Mouse (Mus musculus) hindbrain, embryonic 15.5 days (tissue): ENCODE measurements at regions not wholly inside any gene's neighbourhood (a gene's known extent, or its start where the extent isn't known, plus 50 kb on each side); places are given as distances from the start of the nearest gene placed in this dataset.

Experiments used
- ATAC-seq: fragments of 200-750 bp; cut with Nextera tagmentation; 2 replicates; pipeline ENCODE4 v1.8.0; 2017; ENCODE audit warnings: low read depth, moderate number of reproducible peaks, moderate TSS enrichment; ENCODE audit not compliant: low FRiP score
- H3K27ac ChIP-seq: fragments of 300-500 bp; sonication (generic); replicated peaks from 2 replicates; pipeline ENCODE4 v1.5.1; 2015; ENCODE audit warnings: mild to moderate bottlenecking, inconsistent platforms
- H3K27me3 ChIP-seq: fragments of 300-500 bp; sonication (generic); 2 replicates; pipeline ENCODE4 v1.6.1; 2015; ENCODE audit warnings: control low read depth, inconsistent platforms
- H3K36me3 ChIP-seq: fragments of 300-500 bp; sonication (generic); 2 replicates; pipeline ENCODE4 v1.6.1; 2015; ENCODE audit warnings: control low read depth, inconsistent platforms
- H3K4me1 ChIP-seq: fragments of 300-500 bp; sonication (generic); replicated peaks from 2 replicates; pipeline ENCODE4 v1.6.1; 2015; ENCODE audit warnings: control low read depth, inconsistent platforms
- H3K4me2 ChIP-seq: fragments of 300-500 bp; sonication (generic); 2 replicates; pipeline ENCODE4 v1.6.1; 2015; ENCODE audit warnings: moderate library complexity, mild to moderate bottlenecking, inconsistent platforms
- H3K4me3 ChIP-seq: fragments of 300-500 bp; sonication (generic); 2 replicates; pipeline ENCODE4 v1.5.1; 2015; ENCODE audit warnings: mild to moderate bottlenecking, inconsistent platforms
- H3K9ac ChIP-seq: fragments of 300-500 bp; sonication (generic); 2 replicates; pipeline ENCODE4 v1.6.1; 2015; ENCODE audit warnings: inconsistent platforms
- H3K9me3 ChIP-seq: fragments of 300-500 bp; sonication (generic); 2 replicates; pipeline ENCODE4 v1.6.1; 2016; ENCODE audit warnings: control low read depth, inconsistent platforms
- WGBS: fragments of 180-500 bp; shearing (Covaris S2); methylation state at CpG from one replicate; pipeline ENCODE4 v1.1.7; 2015; 5-methylcytosine and 5-hydroxymethylcytosine counted together

- Histone ChIP-seq H3K36me3 (no peaks in the 10 kb centered on the region), H3K9me3 (no peaks in the 10 kb centered on the region), H3K4me2 (no peak overlapping the region), H3K27me3 (no peaks in the 10 kb centered on the region), H3K9ac (no peak overlapping the region), H3K4me1 (peaks cover 14% of the 10 kb centered on the region; the same call in 1 of the 2 replicates), H3K27ac (no peak overlapping the region), H3K4me3 (no peak overlapping the region)
- ATAC-seq = no peak
- WGBS = 67% methylated on average over 8 of the region's 8 CpGs
Measured at GRCm38 (mm10) chr10:118004362-118004958, 137.2 kb upstream of the Mdm1 start.

DNA sequence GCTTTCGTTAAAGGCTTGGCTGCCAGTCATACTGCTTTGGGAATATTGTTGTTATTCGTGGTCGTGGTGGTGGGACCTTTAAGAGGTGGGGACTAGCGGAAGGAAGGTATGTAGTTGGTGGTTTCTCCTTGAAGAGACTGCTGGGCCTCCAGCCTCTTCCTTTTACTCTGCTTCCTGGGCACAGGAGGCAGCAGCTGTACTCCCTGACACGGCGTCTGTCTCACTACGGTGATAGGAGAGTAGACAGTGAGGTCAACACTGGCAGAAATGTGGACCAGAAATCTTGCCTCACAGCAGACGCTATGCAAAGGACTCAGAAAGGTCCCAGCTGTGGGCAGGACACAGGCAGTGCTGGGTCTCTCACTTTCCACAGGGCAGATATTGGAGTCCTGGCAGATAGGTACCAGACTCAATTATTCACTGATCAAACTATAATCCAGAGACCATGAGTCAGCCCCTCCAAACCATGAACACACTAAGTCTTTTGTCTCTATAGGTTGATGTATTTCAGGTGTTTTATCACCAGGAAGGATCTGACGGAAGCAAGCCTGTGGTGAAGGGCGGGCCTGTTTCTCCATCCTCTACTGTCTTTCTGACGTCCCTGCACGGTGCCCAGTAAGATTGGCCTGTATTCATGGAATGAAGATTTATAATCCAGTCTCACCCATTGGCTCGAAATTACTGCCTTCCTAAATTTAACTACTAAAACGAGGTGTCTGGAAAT, 134.6 kb upstream of the Mdm1 start:
- no peak overlapping the region for H3K4me2 ChIP-seq
- no peaks in the 10 kb centered on the region for H3K9me3 ChIP-seq
- no peak overlapping the region for H3K27ac ChIP-seq
- H3K27me3 ChIP-seq = no peaks in the 10 kb centered on the region
- no peak overlapping the region for H3K4me3 ChIP-seq
- ATAC-seq = no peak
- H3K4me1 ChIP-seq = peaks cover 14% of the 10 kb centered on the region; the same call in 1 of the 2 replicates
- H3K36me3 ChIP-seq = no peaks in the 10 kb centered on the region
- H3K9ac ChIP-seq = no peak overlapping the region
- WGBS = 80% methylated on average over 14 of the region's 14 CpGs

DNA sequence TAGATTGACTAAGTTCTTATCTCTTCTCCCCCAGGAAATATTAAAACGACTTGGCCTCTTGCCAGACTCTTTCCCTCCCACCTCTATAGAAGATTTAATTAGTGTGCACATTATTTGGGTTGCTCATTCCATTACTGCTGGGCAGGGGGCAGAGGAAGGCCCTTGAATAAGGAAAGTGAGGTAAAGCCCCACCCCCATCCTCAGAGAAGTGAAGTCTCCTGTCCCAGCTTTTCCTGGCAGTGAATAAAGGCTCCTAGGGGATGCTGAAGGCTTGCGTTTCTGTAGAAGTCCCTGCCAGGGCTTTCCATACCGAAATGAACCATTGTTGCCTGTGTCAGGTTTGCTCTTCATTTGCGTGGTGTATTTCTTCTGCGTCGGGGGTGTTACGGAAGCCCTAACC, 133.8 kb upstream of the Mdm1 start:
- Histone ChIP-seq H3K4me3 (no peak overlapping the region), H3K27ac (no peak overlapping the region), H3K9ac (no peak overlapping the region), H3K36me3 (no peaks in the 10 kb centered on the region), H3K4me1 (peaks cover 14% of the 10 kb centered on the region; the same call in 1 of the 2 replicates), H3K9me3 (no peaks in the 10 kb centered on the region), H3K27me3 (no peaks in the 10 kb centered on the region), H3K4me2 (no peak overlapping the region)
- ATAC-seq = no peak
- WGBS = 62% methylated on average over 7 of the region's 7 CpGs

GRCm38 (mm10) chr10:118011687-118012567, 129.7 kb upstream of the Mdm1 start:
- Histone ChIP-seq H3K4me3 (no peak overlapping the region), H3K27me3 (no peaks in the 10 kb centered on the region), H3K36me3 (no peaks in the 10 kb centered on the region), H3K4me1 (no peaks in the 10 kb centered on the region), H3K4me2 (no peak overlapping the region), H3K9ac (no peak overlapping the region), H3K9me3 (no peaks in the 10 kb centered on the region), H3K27ac (no peak overlapping the region)
- ATAC-seq = no peak
- WGBS = 80% methylated on average over 10 of the region's 10 CpGs

DNA sequence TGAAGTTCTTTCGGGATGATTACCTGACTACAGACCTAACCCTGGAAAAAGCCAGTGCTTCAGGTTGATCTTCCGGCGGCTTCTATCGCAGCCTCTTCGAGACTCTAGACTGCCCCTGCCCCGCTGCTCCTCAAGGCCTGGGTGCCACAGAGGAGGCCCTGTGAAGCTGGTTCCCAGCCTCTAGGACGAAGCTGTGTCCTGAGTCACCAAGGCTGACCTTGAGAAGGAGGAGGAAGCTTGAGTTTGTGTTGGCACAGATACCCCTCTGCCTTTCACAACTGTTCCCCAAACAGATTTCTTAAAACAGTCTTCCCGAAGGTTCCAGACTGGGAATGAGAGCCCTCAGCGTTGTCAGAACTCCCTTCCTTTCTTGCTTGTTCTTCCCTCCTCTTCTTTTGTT, 112.8 kb upstream of the Mdm1 start:
- Histone ChIP-seq H3K4me3 (no peak overlapping the region), H3K36me3 (no peaks in the 10 kb centered on the region), H3K9ac (no peak overlapping the region), H3K9me3 (no peaks in the 10 kb centered on the region), H3K27ac (no peak overlapping the region), H3K4me1 (no peaks in the 10 kb centered on the region), H3K4me2 (no peak overlapping the region), H3K27me3 (no peaks in the 10 kb centered on the region)
- 75% methylated on average over 9 of the region's 9 CpGs for WGBS
- no peak for ATAC-seq

GRCm38 (mm10) chr10:118034401-118034800, 107.2 kb upstream of the Mdm1 start:
- 77% methylated on average over 17 of the region's 17 CpGs for WGBS

GRCm38 (mm10) chr10:118035035-118035434, 106.6 kb upstream of the Mdm1 start:
- 92% methylated on average over 13 of the region's 13 CpGs for WGBS
- ATAC-seq = no peak
- Histone ChIP-seq H3K4me3 (no peak overlapping the region), H3K27ac (no peak overlapping the region), H3K4me1 (no peaks in the 10 kb centered on the region), H3K9me3 (no peaks in the 10 kb centered on the region), H3K27me3 (no peaks in the 10 kb centered on the region), H3K9ac (no peak overlapping the region), H3K4me2 (no peak overlapping the region), H3K36me3 (no peaks in the 10 kb centered on the region)

More at GRCm38 (mm10) chr10:118034401-118034800, 107.2 kb upstream of the Mdm1 start:
- Histone ChIP-seq H3K36me3 (no peaks in the 10 kb centered on the region), H3K9me3 (no peaks in the 10 kb centered on the region), H3K4me1 (no peaks in the 10 kb centered on the region), H3K27me3 (no peaks in the 10 kb centered on the region), H3K27ac (no peak overlapping the region), H3K4me2 (no peak overlapping the region), H3K4me3 (no peak overlapping the region), H3K9ac (no peak overlapping the region)
- no peak for ATAC-seq

DNA sequence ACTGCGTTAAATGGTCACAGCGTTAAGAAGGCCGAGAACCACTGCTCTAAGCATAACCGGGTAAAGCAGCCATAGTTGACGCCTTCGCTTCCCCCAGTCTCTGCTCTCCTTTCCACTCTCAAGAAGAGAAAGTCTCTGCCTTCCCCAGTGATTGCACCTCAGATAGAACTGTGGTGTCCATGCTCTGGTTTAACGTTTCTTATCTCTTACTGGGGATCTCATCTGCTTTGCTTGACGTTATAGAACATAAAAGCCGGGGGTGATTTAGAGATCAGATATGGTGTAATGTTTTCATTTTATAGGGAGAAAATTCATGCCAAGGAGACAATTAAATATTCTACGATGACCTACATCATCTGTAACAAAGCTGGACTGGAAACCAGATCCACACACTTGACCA, 103.1 kb upstream of the Mdm1 start:
- H3K27ac ChIP-seq = no peak overlapping the region
- no peaks in the 10 kb centered on the region for H3K36me3 ChIP-seq
- WGBS = 97% methylated on average over 10 of the region's 10 CpGs
- H3K4me3 ChIP-seq = no peak overlapping the region
- H3K27me3 ChIP-seq = no peaks in the 10 kb centered on the region
- no peak overlapping the region for H3K4me2 ChIP-seq
- H3K4me1 ChIP-seq = no peaks in the 10 kb centered on the region
- no peak overlapping the region for H3K9ac ChIP-seq
- no peak for ATAC-seq
- H3K9me3 ChIP-seq = no peaks in the 10 kb centered on the region

DNA sequence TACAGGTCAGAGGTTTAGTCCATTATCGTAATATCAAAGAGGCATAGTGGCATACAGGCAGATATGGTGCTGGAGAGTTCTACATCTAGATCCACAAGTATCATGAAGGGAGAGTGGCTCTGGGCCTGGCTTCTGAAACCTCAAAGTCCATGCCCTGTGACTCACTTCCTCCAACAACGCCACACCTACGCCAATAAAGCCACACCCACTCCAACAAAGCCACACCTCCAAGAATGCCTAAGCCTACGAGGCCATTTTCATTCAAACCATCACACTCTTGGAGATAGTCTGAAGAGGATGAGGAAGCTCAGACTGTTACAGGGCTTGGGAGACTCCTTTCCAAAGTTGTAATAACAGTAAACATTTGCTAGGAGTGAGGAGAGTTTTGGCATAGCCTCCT, 102.6 kb upstream of the Mdm1 start:
- no peaks in the 10 kb centered on the region for H3K36me3 ChIP-seq
- WGBS = 91% methylated on average over 4 of the region's 4 CpGs
- H3K4me1 ChIP-seq = no peaks in the 10 kb centered on the region
- no peak overlapping the region for H3K4me2 ChIP-seq
- H3K4me3 ChIP-seq = no peak overlapping the region
- ATAC-seq = no peak
- H3K27ac ChIP-seq = no peak overlapping the region
- H3K27me3 ChIP-seq = no peaks in the 10 kb centered on the region
- no peak overlapping the region for H3K9ac ChIP-seq
- no peaks in the 10 kb centered on the region for H3K9me3 ChIP-seq

DNA sequence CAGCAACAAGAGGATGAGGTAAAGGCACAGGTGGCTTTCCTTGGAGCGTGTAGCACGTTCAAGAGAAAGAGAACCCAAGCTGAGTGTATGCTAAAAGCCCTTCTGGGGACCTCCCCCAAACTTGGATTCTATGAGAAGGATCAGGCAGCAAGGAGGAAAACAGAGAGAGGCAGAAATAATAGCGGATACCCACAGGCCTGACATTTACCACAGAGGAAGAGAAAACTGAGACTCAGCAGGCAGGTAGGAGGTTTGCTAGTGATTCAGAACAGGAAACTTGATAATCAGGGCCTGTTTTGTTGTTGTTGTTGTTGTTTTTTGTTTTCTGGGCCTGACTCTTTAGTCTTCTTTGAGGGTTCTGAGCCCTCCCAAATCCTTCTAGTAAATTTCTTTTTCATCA, 100.5 kb upstream of the Mdm1 start:
- Histone ChIP-seq H3K4me2 (no peak overlapping the region), H3K4me1 (0 out of 2 replicates have a peak, but pooled peaks cover 5% of the 10 kb centered on the region), H3K9ac (no peak overlapping the region), H3K9me3 (no peaks in the 10 kb centered on the region), H3K27ac (no peak overlapping the region), H3K4me3 (no peak overlapping the region), H3K27me3 (no peaks in the 10 kb centered on the region), H3K36me3 (no peaks in the 10 kb centered on the region)
- WGBS = 95% methylated on average over 3 of the region's 3 CpGs
- ATAC-seq = no peak

GRCm38 (mm10) chr10:118043761-118044160, 97.8 kb upstream of the Mdm1 start:
- 0 out of 2 replicates have a peak overlapping the region, but pooled peaks have one; percentile 11 for H3K27ac ChIP-seq
- no peaks in the 10 kb centered on the region for H3K27me3 ChIP-seq
- no peak overlapping the region for H3K4me3 ChIP-seq
- WGBS = 77% methylated on average over 13 of the region's 13 CpGs
- H3K9me3 ChIP-seq = no peaks in the 10 kb centered on the region
- H3K4me2 ChIP-seq = no peak overlapping the region
- H3K9ac ChIP-seq = no peak overlapping the region
- H3K4me1 ChIP-seq = 0 out of 2 replicates have a peak, but pooled peaks cover 5% of the 10 kb centered on the region
- ATAC-seq = no peak
- no peaks in the 10 kb centered on the region for H3K36me3 ChIP-seq

DNA sequence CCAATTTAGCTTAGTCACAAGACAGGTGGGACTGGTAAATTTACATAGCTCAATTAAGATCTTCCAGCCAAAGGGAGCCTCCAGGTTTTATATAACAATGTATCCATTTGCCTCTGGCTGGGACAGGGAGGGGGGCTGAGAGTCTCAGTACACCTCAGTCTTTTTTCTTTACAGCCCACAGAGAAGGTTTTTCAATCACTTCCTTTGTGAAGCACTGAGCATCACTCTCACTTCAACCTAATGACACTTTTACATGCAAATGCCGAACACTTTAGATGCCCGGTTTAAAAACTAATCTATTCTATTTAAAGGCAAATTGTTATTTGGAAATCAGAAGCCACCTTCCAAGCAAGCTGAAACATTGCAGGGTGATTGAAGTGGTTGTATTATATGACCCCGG, 96.8 kb upstream of the Mdm1 start:
- no peaks in the 10 kb centered on the region for H3K9me3 ChIP-seq
- 19% methylated on average over 3 of the region's 3 CpGs for WGBS
- H3K27ac ChIP-seq = no peak overlapping the region
- no peak overlapping the region for H3K9ac ChIP-seq
- H3K4me2 ChIP-seq = no peak overlapping the region
- ATAC-seq = no peak
- H3K36me3 ChIP-seq = no peaks in the 10 kb centered on the region
- H3K4me3 ChIP-seq = no peak overlapping the region
- 0 out of 2 replicates have a peak, but pooled peaks cover 5% of the 10 kb centered on the region for H3K4me1 ChIP-seq
- H3K27me3 ChIP-seq = no peaks in the 10 kb centered on the region
